Mouse (Mus musculus): Measurements from ENCODE around the gene Slc25a44. TPM values are rescaled to one million over a fixed set of nuclear protein-coding genes. Genes with fewer than 3 reads are reported as not detected.
"Not testable (repeated sequence)": the region's sequence is repeated elsewhere in the genome, so short reads cannot be mapped to it uniquely, and the experiment has no call there.

Slc25a44 gene
- polyA plus RNA-seq, 1 experiment from 2014 or later, result 33.2 TPM

DNA sequence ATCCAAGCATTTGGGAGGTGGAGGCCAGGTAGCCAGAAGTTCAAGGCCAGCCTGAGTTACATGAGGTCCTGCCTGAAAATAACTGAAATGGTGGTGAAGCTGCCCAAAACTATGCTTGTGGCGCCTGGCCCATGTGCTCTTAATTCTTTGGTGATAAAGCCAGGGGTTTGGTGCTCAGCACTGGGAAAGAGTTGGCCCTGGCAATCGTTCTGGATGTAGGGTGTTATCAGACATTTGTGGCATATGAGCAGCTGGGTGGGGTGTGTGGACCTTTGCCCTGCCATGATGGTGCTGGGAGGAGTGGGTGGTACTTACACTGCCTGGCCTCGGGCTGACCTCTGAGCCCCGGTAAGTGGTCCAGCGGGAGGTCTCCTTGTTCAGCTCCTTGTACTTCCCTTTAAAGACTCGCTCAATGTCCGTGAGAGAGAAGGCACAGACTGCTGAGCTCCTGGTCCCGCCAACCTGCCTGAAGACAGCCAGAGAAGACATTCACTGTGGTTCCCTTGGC is 22.8 kb upstream of the Slc25a44 start:
- peaks cover 15% of the 10 kb centered on the region; the same call in 1 of the 2 replicates for H3K36me3 ChIP-seq
- WGBS, result 69% methylated on average over 8 of the region's 8 CpGs

DNA sequence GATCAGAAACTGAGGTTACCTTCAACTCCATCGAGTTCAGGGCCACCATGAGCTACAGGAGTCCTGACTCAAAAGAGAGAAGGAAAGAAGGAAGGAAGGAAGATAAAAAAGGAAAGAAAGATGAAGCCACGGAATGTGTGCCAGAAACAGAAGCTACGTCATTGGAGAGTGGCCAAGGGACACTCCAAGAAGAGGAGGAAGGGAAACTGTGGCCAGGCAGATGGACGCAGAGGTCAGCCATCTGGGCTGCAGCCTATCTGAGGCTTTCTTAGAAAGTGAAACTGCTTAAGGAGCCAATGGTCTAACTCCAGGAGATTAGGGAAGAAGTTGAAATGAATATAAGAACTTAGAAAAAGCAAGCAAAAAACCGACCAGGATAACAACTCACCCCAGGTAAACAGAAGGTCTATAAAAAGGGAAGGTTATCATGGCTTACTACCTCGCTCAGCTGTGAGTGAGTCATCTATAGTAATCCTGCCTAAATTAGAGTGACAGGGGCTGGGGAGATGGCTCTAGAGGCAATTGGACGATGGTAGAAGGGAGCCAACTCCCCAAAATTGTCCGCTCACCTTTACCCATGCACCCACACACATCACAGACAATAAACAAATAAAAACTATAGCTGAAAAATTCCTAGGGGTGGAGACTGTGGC is 21.7 kb upstream of the Slc25a44 start:
- no peak for ATAC-seq (replicated peaks)
- WGBS, result 86% methylated on average over 8 of the region's 8 CpGs
- H3K36me3 ChIP-seq, result peaks cover 15% of the 10 kb centered on the region; the same call in 1 of the 2 replicates
- no peak overlapping the region for H3K27ac ChIP-seq (replicated peaks)
- H3K4me3 ChIP-seq, result no peak overlapping the region
- peaks cover 9% of the 10 kb centered on the region; the same call in 1 of the 2 replicates for H3K4me1 ChIP-seq
- H3K9me3 ChIP-seq, result no peaks in the 10 kb centered on the region
- no peaks in the 10 kb centered on the region for H3K27me3 ChIP-seq
- no peak overlapping the region for H3K4me2 ChIP-seq (replicated peaks)
- H3K9ac ChIP-seq (replicated peaks), result no peak overlapping the region

More for the DNA sequence above, 22.8 kb upstream of the Slc25a44 start:
- Histone ChIP-seq H3K9me3 (no peaks in the 10 kb centered on the region), H3K4me3 (no peak overlapping the region), H3K4me1 (peaks cover 9% of the 10 kb centered on the region; the same call in 1 of the 2 replicates), H3K9ac (replicated peaks) (no peak overlapping the region), H3K4me2 (replicated peaks) (no peak overlapping the region), H3K27ac (replicated peaks) (no peak overlapping the region), H3K27me3 (no peaks in the 10 kb centered on the region)
- ATAC-seq (replicated peaks), result no peak

- Histone ChIP-seq H3K9ac (replicated peaks) (no peak overlapping the region), H3K27me3 (no peaks in the 10 kb centered on the region), H3K36me3 (peaks cover 12% of the 10 kb centered on the region; the same call in 1 of the 2 replicates), H3K4me2 (replicated peaks) (no peak overlapping the region), H3K27ac (replicated peaks) (no peak overlapping the region), H3K9me3 (no peaks in the 10 kb centered on the region), H3K4me3 (no peak overlapping the region), H3K4me1 (peaks cover 6% of the 10 kb centered on the region; the same call in 1 of the 2 replicates)
- ATAC-seq (replicated peaks), result no peak
- 79% methylated on average over 7 of the region's 7 CpGs for WGBS
Measured at GRCm38 (mm10) chr3:88442888-88443287, 17.9 kb upstream of the Slc25a44 start.

- H3K4me1 ChIP-seq, result peaks cover 6% of the 10 kb centered on the region; the same call in 1 of the 2 replicates
- H3K4me2 ChIP-seq (replicated peaks), result no peak overlapping the region
- H3K27me3 ChIP-seq, result no peaks in the 10 kb centered on the region
- WGBS, result 85% methylated on average over 12 of the region's 12 CpGs
- no peak for ATAC-seq (replicated peaks)
- no peak overlapping the region for H3K27ac ChIP-seq (replicated peaks)
- no peak overlapping the region for H3K4me3 ChIP-seq
- H3K9me3 ChIP-seq, result no peaks in the 10 kb centered on the region
- H3K36me3 ChIP-seq, result peaks cover 8% of the 10 kb centered on the region; the same call in 1 of the 2 replicates
- no peak overlapping the region for H3K9ac ChIP-seq (replicated peaks)
Measured at GRCm38 (mm10) chr3:88442488-88442887, 17.5 kb upstream of the Slc25a44 start.

- Histone ChIP-seq H3K9ac (replicated peaks) (0 out of 2 replicates have a peak overlapping the region, but pooled peaks have one; percentile 7), H3K4me3 (no peak overlapping the region), H3K4me2 (replicated peaks) (peak overlapping the region; percentile 17; the same call in 1 of the 2 replicates), H3K36me3 (peaks cover 10% of the 10 kb centered on the region; the same call in 1 of the 2 replicates), H3K9me3 (no peaks in the 10 kb centered on the region), H3K27ac (replicated peaks) (no peak overlapping the region), H3K4me1 (peaks cover 14% of the 10 kb centered on the region), H3K27me3 (no peaks in the 10 kb centered on the region)
- 26% methylated on average over 27 of the region's 27 CpGs for WGBS
- peak; percentile 36; the same call in 1 of the 2 replicates for ATAC-seq (replicated peaks)
Measured at GRCm38 (mm10) chr3:88440500-88441381, 15.8 kb upstream of the Slc25a44 start.

DNA sequence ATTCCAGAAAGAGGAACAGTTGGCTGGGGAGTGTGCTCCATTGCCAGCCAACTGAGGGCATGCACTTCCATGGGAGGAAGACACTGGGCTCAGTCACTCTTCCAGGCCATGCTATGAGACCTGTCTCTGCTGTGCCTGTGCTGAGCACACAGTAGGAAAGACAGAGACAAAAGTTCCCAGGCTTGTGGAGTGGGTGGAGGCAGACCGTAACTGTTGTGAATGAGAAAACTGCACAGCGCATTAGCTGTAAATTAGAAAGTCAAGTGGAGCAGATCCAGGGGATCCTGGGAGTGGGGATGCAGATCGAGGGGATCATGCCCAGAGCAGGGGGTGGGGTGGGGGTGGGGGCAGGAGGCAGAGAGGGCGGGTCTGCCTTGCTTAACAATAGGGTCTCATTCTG is 14.6 kb upstream of the Slc25a44 start:
- ATAC-seq (replicated peaks), result no peak
- H3K36me3 ChIP-seq, result peaks cover 10% of the 10 kb centered on the region; the same call in 1 of the 2 replicates
- no peak overlapping the region for H3K27ac ChIP-seq (replicated peaks)
- peaks cover 14% of the 10 kb centered on the region for H3K4me1 ChIP-seq
- H3K4me3 ChIP-seq, result no peak overlapping the region
- H3K9me3 ChIP-seq, result no peaks in the 10 kb centered on the region
- no peaks in the 10 kb centered on the region for H3K27me3 ChIP-seq
- H3K4me2 ChIP-seq (replicated peaks), result no peak overlapping the region
- 48% methylated on average over 4 of the region's 4 CpGs for WGBS
- no peak overlapping the region for H3K9ac ChIP-seq (replicated peaks)

GRCm38 (mm10) chr3:88437454-88437853 is 12.5 kb upstream of the Slc25a44 start:
- 84% methylated on average over 10 of the region's 10 CpGs for WGBS
- Histone ChIP-seq H3K36me3 (peaks cover 7% of the 10 kb centered on the region; the same call in 1 of the 2 replicates), H3K9ac (replicated peaks) (no peak overlapping the region), H3K9me3 (no peaks in the 10 kb centered on the region), H3K4me3 (no peak overlapping the region), H3K27me3 (no peaks in the 10 kb centered on the region), H3K4me1 (peaks cover 14% of the 10 kb centered on the region), H3K4me2 (replicated peaks) (no peak overlapping the region), H3K27ac (replicated peaks) (no peak overlapping the region)
- ATAC-seq (replicated peaks), result no peak

DNA sequence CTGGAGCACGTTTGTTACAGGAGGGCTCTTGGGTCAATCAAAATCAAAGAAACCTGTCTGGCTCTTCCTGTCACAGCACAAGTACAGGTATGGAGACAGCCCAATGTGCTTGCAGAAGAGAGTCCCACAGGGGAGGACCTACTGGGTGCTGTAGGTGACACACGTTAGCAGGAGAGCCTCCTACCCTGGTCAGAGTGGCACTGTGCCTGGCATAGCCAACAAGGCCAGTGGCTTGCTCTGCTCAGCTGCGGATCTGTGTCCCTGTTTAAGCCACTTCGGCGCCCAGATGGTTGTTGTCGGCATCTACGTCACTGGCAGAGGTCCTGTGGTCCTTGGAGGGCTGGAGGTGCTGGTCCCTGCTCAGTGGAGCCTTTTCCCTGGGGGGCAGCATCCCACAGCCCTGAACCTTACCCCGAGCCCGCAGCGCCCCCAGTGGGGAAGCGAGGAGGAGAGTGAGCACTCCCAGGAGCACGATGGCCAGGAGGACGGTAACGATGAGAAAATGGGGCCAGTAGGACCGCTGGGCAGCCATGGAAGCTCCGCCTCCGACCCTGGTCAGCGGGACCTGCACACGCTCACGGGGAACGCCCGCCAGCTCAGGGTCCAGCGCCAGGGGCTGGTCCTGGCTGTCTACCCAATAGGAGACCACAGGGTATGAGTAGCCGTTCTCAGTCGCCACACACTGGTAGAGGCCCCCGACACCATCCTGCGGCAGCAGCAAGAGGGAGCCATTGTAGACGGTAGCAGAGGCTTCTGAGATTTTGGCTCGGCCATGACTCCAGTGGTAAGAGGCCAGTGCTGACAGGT is 11.7 kb upstream of the Slc25a44 start:
- ATAC-seq (replicated peaks), result peak; percentile 79
- Histone ChIP-seq H3K9me3 (no peaks in the 10 kb centered on the region), H3K27ac (replicated peaks) (peak overlapping the region; percentile 34; the same call in 1 of the 2 replicates), H3K9ac (replicated peaks) (peak overlapping the region; percentile 27; the same call in 1 of the 2 replicates), H3K4me3 (peak overlapping the region; percentile 24), H3K4me1 (peaks cover 14% of the 10 kb centered on the region), H3K27me3 (no peaks in the 10 kb centered on the region), H3K4me2 (replicated peaks) (peak overlapping the region; percentile 49), H3K36me3 (peaks cover 7% of the 10 kb centered on the region; the same call in 1 of the 2 replicates)
- 9% methylated on average over 29 of the region's 29 CpGs for WGBS

DNA sequence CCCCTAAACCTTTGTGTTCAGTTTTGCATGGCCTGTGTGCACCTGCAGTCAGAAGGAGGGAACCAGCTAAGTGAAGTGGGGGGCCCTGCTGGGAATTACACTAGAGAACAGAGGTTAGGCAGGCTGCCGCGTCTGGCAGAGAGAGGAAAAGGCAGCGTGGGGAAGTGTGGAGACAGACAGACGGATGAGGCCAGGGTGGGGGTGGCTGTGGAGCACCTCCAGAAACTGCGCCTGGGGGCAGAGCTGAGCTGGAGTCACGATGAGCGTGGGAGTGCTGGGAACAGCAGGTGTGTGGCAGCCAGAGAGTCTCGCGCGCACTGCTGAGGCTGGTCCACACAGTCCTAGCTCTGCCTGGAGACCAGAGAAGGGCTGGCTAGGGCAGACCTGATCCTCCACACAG is 10.6 kb upstream of the Slc25a44 start:
- no peak for ATAC-seq (replicated peaks)
- peaks cover 7% of the 10 kb centered on the region; the same call in 1 of the 2 replicates for H3K36me3 ChIP-seq
- no peak overlapping the region for H3K4me2 ChIP-seq (replicated peaks)
- H3K9ac ChIP-seq (replicated peaks), result no peak overlapping the region
- no peak overlapping the region for H3K27ac ChIP-seq (replicated peaks)
- no peaks in the 10 kb centered on the region for H3K27me3 ChIP-seq
- H3K4me3 ChIP-seq, result no peak overlapping the region
- WGBS, result 64% methylated on average over 10 of the region's 10 CpGs
- peaks cover 9% of the 10 kb centered on the region for H3K4me1 ChIP-seq
- H3K9me3 ChIP-seq, result no peaks in the 10 kb centered on the region

DNA sequence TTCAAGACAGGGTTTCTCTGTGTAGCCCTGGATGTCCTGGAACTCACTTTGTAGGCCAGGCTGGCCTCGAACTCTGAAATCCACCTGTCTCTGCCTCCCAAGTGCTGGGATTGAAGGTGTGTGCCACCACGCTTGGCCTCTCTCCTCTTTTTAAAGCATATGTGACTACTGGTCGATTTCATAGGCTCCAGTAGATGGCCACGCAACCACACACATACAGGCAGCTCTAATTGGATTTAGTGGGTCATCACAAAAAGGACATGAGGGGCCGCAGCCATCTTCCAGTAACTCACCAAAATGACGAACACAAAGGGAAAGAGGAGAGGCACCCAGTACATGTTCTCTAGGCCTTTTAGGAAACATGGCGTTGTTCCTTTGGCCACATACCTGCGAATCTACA is 3.7 kb upstream of the Slc25a44 start:
- not testable (repeated sequence) for ATAC-seq (replicated peaks); H3K27me3 ChIP-seq; H3K9ac ChIP-seq (replicated peaks); H3K27ac ChIP-seq (replicated peaks); H3K9me3 ChIP-seq; H3K4me1 ChIP-seq; H3K36me3 ChIP-seq; H3K4me3 ChIP-seq; H3K4me2 ChIP-seq (replicated peaks)
- 72% methylated on average over 8 of the region's 8 CpGs for WGBS

GRCm38 (mm10) chr3:88427342-88427905 is 2.5 kb upstream of the Slc25a44 start:
- ATAC-seq (replicated peaks), result no peak
- peaks cover 21% of the 10 kb centered on the region for H3K4me1 ChIP-seq
- H3K27ac ChIP-seq (replicated peaks), result no peak overlapping the region
- WGBS, result 84% methylated on average over 4 of the region's 4 CpGs
- no peak overlapping the region for H3K9ac ChIP-seq (replicated peaks)
- no peaks in the 10 kb centered on the region for H3K9me3 ChIP-seq
- no peaks in the 10 kb centered on the region for H3K27me3 ChIP-seq
- no peak overlapping the region for H3K4me3 ChIP-seq
- no peak overlapping the region for H3K4me2 ChIP-seq (replicated peaks)
- H3K36me3 ChIP-seq, result no peaks in the 10 kb centered on the region

Data from forebrain, embryonic 15.5 days (tissue).